Mouse (Mus musculus) layer of hippocampus, adult 8-10 months (tissue): Measurements from ENCODE around the gene Nlgn3. TPM values are rescaled to one million over a fixed set of nuclear protein-coding genes. Genes with fewer than 3 reads are reported as not detected.
"Not testable (repeated sequence)": the region's sequence is repeated elsewhere in the genome, so short reads cannot be mapped to it uniquely, and the experiment has no call there.

Experiments used
- DNase-seq, 2 experiments: peaks; one replicate each; pipeline ENCODE4 v3.0.0; 2022; ENCODE audit warnings: low spot score in 2 of 2
- total RNA-seq, 4 experiments: library from RNA; stranded (reverse); gene quantifications; 2 replicates each; pipeline ENCODE4 v1.2.4; 2022

Gene Nlgn3
- total RNA-seq, 4 experiments from 2014 or later, result 164 to 172 (median 167) TPM

DNA sequence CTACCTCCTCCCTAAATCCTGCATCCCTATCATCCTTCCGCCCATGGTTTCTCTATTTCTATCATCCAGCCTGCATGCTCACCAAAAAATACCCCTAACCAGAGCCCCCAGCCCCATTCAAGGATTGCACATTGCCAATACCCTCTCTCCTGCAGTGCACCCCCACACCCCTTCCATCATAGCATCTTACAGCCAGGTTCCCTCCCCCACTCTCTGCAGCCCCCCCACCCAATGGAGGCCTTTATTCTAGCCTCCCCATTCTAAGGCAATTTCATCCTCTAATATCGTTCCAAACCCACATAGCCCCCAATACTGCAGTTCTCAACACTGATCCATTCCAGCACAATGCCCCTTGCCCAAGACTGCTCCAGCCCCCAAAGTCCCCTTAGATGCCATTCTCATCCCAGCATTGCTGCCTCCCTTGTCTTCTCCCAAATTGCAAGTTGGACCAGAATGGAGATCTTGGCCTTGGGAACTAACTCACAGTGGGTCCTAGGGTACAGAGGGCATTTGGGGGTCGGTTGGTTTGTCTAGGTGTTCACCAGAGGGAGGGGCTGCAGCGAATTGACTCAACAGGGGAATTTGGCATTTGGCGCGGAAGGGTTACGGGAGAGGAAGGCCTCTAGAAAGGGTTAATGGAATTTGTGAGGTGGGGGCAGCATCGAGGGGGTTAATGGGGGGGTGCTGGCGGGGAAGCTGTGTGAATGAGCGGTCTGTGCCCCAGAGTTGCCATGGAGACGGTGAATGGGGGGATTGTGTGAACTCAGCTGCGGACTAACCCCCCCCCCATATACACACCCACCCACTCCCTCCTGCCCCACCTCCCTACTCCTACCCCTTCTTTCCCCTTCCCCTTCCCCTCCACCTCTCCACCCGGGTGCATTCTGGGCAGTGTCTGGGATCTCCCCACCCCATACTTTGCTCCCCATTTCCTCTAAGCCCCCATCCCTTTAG, 782 bp downstream of the Nlgn3 start:
- no peak for DNase-seq

DNA sequence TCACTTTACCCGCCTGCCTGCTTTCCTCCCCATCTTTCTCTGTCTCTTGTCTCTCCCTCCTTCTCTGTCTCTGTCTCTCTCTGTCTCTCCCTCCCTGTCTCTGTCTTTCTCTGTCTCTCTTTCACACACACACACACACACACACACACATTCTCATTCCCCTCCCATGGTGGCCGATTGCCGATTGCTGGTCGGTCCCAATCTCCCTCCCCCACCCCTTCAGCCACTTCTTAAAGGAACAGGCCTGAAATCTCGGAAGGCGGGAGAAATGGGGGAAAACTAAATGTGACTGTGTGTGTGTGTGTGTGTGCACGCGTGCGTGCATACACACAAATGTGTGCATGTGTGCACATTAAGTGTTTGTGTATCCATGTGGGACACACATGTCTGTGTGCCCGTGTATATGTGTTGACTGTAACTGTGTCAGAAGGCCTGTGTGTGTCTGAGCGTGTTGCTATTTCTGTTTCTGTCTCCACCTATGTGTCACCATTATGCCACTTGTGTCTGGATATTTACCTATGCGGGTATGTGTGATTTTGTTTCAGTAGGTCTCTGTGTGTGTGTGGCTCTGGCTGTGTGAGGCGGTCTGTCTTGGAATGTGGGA, 1.6 kb downstream of the Nlgn3 start:
- DNase-seq, result no peak

DNA sequence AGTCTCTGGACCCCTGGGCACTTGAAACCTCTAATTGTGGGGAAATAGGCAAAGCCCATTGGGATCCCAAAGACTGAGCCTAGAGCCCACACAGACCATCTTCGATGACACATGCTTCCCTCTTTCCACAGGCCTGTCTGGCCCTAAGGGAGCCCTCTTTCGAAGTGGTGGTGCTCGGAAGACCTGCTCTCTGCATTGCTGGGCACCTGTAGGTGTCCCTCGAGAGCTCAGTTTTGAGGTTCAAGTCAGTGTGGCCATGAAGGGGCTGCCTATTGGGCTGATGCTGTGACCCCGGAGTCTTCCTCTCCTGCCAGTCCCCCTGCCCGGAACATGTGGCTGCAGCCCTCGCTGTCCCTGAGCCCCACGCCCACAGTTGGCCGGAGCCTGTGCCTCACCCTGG, 2.7 kb downstream of the Nlgn3 start:
- DNase-seq, result no peak

DNA sequence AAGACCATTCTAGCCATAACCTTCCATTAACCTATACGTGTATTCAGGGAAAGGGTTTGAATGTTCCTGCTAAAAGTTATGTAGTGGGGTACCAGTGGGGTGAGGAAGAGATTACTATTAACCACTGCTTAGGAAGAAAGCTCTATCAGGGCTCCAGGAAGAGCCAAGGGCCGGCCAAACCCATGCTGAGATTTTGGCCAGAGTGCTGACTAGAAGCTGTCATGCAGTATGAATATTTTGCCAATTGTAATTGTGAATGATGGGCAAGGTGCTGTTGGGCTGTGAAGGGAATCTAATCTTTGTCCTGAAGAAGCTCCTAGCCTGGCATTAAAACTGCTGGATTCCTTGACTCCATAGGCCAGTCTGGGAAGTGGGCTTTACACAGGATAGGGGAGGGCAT, 5.7 kb downstream of the Nlgn3 start:
- DNase-seq, result no peak

DNA sequence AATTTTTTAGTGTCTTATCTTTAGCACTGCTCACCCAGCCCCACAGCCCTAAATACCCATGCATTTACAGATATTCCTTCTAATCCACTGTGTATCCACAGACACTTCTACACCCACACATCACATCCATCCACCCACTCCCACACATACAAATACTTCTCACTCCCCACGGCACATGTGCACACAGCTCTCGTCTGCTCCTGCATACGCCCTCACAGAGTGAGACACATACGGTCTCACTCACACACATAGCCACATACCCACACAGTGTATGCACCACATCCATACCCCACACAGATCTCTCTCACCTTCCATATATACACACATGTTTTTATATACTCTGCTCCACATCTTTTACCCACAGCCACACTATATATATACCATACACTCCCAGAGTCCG, 10.3 kb downstream of the Nlgn3 start:
- DNase-seq, result no peak

DNA sequence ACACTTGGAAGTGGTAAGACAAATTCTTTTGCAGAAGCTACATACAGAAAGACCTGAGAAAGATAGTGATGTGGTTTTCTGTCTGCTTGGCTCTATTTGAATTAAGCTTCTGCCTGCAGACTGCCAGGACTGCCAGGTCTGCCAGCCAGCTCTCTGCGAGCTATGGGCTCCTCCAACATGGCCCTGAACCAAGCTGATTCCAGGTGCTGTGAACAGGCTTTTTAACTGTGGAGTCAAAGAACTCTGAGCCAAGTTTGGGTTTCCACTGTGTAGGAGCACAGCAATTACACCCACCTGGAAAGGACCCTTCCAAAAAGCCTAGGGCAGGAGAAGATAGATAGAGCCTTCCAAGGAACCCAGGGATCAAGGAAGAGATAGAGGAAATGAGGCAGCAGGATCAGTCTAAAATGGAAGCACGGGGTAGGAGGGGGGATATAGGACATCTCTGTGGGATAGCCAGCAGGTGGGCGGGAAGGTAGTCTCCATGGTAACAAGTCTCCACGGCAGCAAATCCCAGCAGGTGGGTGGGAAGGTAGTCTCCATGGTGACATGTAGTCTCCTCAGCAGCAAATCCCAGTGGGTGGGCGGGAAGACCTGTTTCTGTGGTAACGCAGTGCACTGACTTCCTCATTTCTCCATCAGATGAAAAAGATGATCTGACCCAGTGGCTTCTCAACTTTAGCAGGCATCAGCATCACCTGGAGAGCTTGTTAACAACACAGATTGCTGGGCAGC, 14.8 kb downstream of the Nlgn3 start:
- peak; percentile 79 to 92 for DNase-seq

DNA sequence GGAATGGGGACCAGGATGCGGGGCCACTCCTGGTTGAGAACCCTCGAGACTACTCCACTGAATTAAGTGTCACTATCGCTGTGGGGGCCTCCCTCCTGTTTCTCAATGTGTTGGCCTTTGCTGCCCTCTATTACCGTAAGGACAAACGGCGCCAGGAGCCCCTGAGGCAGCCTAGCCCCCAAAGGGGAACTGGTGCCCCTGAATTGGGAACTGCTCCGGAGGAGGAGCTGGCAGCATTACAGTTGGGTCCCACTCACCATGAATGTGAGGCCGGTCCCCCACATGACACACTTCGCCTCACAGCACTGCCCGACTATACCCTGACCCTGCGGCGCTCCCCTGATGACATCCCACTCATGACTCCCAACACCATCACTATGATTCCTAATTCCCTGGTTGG, 20.8 kb downstream of the Nlgn3 start:
- no peak for DNase-seq

DNA sequence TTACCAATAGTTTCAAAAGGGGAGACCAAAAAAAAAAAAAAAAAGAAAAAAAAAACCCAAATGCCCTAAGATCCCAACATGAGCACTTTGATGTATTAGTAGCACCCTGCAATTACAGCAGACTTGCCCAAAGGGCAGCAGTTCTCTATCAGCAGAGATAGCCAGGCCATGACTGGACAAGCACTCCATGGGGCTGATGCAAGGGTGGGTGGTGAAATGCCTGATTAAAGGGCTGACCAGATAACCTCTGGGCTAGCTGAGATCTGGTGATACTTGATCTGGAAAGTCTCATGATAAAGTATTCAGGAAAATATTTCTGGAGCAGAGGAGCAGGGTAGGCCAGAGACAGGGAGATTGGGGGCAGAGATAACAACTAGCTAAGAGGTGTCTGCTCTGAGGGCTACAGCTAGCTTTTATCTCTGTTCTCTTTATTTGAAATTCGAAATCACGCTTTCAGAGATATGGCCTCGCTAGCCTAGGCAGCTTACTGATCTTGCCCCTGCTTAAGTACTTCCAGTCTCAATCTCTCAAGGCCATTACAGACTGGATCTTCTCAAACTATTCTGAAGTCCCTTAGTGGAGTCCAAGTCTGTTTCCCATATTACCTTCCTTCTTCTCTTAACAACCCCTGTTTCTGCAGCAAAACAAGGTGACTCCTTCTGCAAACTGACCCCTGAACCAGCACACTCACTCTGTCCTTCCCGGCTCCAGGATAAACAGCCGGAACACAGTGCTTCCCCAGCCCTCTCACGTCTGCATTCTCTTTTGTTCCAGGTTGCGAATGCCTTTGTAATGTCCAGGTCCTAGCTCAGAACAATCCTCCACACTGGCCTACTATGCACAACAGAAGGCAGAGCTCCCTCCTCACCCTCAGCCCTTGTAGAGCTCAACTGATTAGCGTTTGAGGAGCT, 27.3 kb downstream of the Nlgn3 start:
- DNase-seq, result no peak

DNA sequence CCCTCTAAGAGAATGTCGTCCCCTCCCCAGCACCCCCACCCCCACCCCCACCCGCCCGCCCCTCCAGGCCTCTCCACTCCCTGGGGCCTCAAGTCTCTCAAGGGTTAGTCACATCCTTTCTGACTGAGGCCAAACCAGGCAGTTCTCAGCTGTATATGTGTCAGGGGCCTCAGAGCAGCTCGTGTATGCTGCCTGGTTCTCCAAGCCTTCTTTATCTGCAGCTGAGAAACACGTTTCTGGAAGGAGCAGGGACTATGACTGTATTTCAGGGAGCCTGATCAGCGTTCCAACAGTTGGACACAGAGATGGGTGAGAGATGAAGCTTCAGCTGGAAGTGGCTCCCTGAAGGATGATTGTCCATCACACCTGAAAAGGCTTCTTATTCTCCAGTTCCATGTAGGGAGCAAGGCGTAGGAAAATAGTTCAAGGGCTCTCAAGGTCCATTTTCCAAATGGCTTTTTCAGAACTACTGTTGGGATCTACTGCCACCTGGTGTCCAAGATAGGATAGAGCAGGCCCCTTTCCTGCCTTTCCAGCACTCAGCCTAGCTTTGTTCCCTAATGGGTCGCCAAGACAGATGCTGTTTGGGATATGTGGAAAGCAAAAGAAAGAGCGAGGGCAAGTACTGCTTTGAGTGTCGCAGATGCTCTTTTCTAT, 30.5 kb downstream of the Nlgn3 start:
- peak in 1 of 2 experiments; percentile 60 for DNase-seq

DNA sequence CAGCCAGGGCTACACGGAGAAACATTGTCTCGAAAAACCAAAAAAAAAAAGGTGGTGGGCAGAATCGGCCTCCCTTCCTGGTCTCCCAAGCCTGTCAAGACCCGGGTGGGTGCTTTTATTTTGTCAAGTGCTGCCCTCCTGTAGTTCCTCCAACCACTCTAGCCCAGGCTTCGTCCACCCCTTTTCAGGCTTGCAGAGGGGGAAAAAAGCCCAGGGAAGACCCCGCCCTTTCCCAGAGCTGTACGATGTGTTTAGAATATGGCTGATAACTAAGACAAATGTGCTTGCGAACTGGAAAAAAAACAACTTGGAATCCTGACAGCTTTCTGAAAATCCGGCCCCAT, 33.0 kb downstream of the Nlgn3 start:
- no peak for DNase-seq

DNA sequence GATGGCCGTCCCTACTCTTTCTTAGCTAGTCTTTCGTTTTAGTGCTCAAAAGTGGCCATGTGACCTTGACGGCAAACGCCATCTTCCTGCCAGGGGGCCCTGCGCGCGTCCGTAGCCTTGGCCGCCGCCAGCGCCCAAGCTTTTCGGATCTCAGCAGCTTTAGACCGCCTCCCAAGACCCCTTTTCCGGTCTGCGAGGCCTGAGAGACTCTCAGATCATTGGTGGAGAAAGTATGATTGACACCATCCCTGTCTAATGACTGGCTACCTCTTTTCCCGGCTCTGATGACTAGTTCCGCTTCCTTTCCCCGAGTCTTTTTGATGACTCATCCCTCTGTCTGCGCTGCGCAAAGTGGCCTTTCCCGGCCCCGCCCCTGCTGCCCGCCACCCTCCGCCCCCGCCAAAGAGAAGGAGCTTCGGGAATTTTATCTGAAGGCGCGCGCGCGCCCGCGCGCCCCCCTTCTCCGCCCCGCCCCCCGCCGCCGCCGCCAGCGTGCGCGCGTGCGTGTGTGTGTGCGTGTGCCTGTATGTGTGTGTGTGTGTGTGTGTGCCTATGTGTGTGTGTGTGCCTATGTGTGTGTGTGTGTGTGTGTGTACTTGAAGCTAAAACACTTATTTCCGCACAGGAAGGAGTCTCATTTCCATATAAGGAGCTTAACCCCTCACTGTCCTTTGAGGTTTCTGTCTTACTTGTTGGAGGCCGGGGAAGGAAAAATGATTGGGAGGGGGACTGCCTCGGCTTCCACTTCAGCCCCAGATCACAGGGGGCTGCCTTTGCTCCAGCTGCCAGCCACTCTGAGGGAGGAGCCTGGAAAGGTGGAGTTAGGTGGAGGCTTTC, 33.6 kb downstream of the Nlgn3 start:
- DNase-seq, result peak; percentile 85 to 94

DNA sequence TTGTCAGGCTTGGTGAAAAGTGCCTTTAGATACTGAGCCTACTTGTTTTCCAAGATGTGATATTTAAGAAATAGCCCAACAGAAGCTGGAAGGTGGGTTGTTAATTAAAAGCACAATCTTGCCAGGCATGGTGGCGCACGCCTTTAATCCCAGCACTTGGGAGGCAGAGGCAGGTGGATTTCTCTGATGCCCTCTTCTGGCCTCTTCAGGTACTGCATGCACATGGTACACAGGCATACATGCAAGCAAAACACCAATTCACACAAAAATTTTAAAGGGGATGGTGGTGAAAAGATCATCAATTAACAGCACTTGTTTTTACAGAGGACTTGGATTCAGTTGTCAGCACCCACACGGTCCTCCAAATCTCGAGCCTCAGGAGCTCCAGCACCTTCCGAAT, 35.6 kb downstream of the Nlgn3 start:
- DNase-seq, result no peak

DNA sequence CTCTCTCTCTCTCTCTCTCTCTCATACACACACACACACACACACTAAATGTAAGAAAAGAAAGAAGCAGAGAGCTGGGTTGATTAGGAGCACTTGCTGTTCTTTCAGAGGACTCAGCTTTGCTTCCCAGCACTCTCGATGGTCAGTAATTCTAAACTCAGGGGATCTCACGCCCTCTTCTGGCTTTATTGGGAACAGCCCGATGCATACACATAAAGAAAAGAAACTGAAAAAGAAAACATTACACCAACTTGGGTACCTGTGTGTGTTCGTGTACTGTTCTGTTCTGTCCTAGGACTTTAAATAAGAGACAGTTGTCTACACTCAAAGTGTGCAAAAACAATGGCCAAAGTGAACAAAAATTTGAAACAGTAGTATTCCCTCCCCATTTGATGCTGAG, 39.7 kb downstream of the Nlgn3 start:
- DNase-seq, result no peak

DNA sequence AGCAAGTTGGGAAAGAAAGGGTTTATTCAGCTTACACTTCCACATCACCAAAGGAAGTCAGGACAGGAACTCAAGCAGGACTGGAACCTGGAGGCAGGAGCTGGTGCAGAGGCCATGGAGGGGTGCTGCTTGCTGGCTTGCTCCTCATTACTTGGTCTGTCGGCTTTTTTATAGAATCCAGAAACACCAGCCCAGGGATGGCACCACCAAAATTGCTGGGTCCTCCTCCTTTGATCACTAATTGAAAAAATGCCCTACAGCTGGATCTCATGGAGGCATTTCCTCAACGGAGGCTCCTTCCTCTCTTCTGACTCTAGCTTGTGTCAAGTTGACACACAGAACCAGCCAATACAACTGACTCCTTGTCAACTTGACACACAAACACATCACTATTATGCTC, 43.9 kb downstream of the Nlgn3 start:
- DNase-seq, result not testable (repeated sequence)

DNA sequence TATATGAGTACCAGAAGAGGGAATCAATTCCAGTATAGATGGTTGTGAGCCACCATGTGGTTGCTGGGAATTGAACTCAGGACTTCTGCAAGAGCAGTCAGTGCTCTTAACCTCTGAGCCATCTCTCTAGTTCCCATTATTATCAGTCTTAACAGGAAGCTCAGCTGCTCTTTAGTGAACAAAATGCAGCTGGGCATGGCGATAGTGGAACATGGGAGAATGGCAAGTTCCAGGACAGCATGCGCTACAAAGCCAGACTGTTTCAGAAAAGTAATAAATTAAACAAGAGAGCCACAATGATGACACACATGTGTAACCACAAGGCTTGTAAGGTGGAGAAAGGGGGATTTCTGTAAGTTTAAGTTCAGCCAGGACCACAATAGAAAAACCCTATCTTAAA, 46.5 kb downstream of the Nlgn3 start:
- no peak for DNase-seq

DNA sequence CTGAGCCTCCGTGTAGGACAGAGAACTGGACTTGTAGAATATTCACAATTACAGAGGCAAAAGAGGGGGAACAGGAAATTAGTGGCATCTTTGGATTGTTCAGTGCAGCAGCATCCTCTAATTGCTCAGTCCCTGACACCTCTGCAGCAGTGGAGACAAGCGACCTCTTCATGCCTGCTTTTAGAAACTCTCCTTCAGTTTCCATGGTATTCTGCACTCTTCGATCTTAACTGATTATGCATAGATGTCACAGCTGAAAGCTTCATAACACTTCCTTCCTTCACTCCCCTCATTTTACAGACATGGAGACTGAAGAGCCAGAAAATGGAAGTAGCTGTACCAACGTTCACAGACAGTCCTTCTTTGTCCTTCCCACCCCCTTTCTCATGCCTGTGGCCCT, 47.5 kb downstream of the Nlgn3 start:
- no peak for DNase-seq

DNA sequence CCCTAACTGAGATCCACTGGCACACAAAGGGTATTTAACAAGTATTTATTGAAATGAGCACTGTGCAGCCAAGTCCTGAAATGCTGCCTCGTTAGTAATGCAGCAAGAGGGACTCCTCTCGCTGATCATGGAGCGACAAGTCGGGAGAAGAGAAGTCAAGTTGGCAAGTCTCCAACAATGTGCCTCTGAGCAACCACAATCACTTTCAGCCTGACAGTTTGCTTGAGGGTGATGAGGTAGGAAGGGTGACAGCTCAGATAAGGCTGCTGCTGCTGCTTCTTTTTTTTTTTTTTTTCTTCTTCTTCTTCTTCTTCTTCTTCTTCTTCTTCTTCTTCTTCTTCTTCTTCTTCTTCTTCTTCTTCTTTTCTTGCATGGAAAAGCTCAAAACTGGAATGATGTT, 52.2 kb downstream of the Nlgn3 start:
- DNase-seq, result no peak

DNA sequence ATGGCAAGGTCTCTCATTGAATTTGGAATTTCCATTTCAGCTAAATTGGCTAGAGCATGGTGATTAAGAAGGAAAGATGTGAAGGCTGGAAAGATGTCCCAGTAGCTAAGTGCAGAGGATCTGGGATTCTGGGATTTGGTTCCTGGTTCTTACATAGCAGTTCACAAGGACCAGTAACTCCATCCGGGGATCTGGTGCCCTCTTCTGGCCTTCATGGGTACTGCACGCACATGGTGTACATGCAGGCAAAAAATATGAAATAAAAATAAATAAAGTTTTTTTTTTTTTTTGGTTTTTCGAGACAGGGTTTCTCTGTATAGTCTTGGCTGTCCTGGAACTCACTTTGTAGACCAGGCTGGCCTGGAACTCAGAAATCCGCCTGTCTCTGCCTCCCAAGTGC, 59.9 kb downstream of the Nlgn3 start:
- not testable (repeated sequence) for DNase-seq

DNA sequence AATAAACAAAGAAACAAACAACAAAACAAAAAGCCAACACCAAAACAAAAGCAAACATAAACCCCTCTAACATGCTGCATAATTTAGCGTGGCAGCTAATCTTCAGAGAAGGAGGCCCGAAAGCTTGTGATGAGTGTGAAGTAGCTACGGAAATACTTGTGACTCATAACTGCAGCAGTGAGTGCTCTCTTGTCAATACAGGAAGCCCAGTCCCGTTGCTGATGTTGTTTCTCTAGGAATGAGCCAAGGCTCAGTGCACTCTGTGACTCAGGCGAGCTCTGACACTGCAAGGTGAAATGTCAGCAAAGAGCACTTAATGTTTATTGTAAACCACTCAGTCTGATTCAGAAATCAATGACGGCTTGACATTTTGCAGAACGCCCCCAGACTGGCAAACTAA, 70.0 kb downstream of the Nlgn3 start:
- DNase-seq, result no peak

DNA sequence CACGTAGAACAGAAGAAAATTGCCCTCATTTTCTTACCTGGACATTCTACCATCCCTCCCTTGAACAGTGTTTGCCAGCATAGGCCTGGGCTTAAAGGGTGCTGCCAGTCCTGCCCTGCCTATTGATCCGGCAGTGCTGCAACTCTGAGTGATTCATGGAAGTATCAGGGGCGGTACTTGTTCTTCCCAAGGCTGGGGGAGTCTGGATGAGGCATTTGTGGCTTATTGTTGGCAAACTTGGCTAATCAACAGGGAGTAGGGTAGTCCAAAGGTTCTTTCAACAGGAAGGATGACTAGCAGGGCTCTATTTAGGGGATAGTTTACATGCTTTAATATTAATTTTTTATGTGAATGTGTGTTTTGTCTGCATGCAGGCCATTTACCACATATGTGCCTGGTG, 71.6 kb downstream of the Nlgn3 start:
- DNase-seq, result no peak
